Mouse (Mus musculus): Measurements from ENCODE around the gene A730049H05Rik. TPM values are rescaled to one million over a fixed set of nuclear protein-coding genes. Genes with fewer than 3 reads are reported as not detected.
A peak's percentile ranks its signal among the peaks of the same experiment; 100 is the strongest.

A730049H05Rik gene
- polyA plus RNA-seq (2015; fragmentation: Nextera tagmentation; extraction: Ambion mirVana) = 2.9 and 3.0 TPM in 2 replicates

DNA sequence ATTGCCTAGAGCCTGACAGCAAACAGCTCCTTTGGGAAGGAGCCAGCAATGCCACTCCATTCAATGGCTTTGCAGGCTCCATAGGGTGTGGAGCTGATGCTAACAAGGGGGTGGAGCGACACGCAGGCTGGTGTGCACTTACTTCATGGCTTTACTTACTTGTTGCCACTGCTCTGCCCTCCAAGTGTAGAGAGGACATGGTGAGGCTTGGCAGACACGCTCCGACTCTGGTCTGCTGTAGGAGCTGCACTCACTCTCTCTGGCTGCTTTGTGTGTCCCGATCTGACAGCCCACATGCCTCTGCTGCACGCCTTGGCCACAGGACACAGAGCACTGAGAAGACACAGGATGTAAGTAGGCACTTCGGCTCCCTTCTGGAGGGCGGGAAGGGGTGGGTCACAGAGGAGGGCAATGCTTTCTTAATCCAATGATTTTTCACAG is at the start of gene A730049H05Rik:
A730049H05Rik (plus strand) TSS at position 168 of the 441 bp plus-strand sequence.
- ATAC-seq (replicated peaks; ENCODE audit: insufficient number of reproducible peaks, insufficient read depth, low FRiP score, low read depth) = peak; percentile 89

DNA sequence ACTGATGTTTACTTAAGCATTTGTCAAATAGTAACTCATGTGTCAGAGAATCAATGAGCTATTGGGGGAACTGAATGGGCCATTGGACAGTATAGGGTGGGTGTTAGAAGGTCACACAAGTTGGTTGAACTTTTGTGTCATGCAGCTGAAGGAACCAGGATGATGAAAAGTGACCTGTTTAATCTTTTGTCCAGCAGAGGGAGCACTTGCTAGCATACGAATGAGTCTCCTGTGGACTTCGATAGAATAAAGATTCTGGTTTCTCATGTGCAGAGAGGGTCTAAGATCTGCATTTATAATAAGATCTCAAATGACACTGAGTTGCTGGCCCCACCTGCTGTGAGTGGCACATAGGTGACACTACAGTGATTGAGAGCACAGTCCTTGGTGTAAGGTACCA is 39.9 kb upstream of the A730049H05Rik start:
- peaks cover 22% of the 10 kb centered on the region; the same call in 1 of the 2 replicates for H3K36me3 ChIP-seq
- no peak overlapping the region for H3K9ac ChIP-seq
- no peaks in the 10 kb centered on the region for H3K9me3 ChIP-seq (replicated peaks)
- 19% methylated on average over 2 of the region's 2 CpGs for WGBS
- no peak overlapping the region for H3K4me2 ChIP-seq
- no peaks in the 10 kb centered on the region for H3K27me3 ChIP-seq
- ATAC-seq (replicated peaks; ENCODE audit: insufficient number of reproducible peaks, insufficient read depth, low FRiP score, low read depth) = no peak
- no peaks in the 10 kb centered on the region for H3K4me1 ChIP-seq (replicated peaks)
- H3K27ac ChIP-seq = no peak overlapping the region
- H3K4me3 ChIP-seq = no peak overlapping the region

More for the DNA sequence above, at the start of gene A730049H05Rik:
- H3K27me3 ChIP-seq = no peaks in the 10 kb centered on the region
- peaks cover 11% of the 10 kb centered on the region; the same call in 1 of the 2 replicates for H3K36me3 ChIP-seq
- no peaks in the 10 kb centered on the region for H3K9me3 ChIP-seq (replicated peaks)
- no peak within 1 kb of the TSS for H3K9ac ChIP-seq
- peaks cover 32% of the 10 kb centered on the region for H3K4me1 ChIP-seq (replicated peaks)
- H3K27ac ChIP-seq = peak within 1 kb of the TSS; percentile 83
- H3K4me2 ChIP-seq = peak within 1 kb of the TSS; percentile 49
- peak within 1 kb of the TSS; percentile 24 for H3K4me3 ChIP-seq
- WGBS = 17% methylated on average over 8 of the region's 8 CpGs

DNA sequence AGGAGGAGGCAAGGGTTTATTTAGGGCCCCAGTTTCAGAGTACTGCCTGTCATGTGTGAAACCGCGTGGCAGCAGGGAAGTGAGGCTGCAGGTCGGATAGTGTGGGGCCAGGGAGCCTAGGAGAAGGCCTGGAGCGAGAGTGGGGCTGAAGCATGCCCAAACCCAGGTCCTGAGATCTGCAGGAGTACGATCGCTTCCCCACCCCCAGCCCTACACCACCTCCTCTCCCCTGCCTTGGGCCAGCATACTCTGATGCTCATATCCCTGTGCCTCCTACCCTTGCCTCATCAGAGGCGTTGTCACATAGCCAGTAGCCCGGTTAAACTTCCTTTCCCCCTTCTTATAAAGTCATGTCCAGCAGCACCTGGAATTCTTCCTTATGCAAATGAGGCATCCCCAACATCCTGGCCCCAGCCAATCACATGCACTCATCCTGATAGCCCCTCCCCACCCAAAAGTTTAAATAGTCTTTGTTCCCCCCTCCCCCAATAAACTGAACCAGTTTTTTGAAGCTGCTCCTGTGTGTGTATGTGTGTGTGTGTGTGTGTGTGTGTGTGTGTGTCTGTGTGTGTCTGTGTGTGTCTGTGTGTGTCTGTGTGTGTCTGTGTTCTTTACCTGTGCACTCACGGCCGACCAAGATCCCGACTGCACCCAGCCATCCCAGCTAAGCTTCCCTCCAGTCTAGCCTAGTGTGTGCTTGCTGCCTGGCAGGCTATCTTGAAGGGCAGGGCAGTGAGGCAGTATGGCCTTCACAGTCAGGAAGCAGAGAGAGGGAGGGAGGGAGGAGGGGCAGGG is 36.9 kb upstream of the A730049H05Rik start:
- WGBS = 69% methylated on average over 11 of the region's 11 CpGs
- 0 out of 2 replicates have a peak, but pooled peaks have one; percentile 47 for ATAC-seq (replicated peaks; ENCODE audit: insufficient number of reproducible peaks, insufficient read depth, low FRiP score, low read depth)
- peaks cover 13% of the 10 kb centered on the region; the same call in 1 of the 2 replicates for H3K36me3 ChIP-seq
- H3K4me1 ChIP-seq (replicated peaks) = no peaks in the 10 kb centered on the region
- H3K27me3 ChIP-seq = no peaks in the 10 kb centered on the region
- H3K27ac ChIP-seq = no peak overlapping the region
- H3K9me3 ChIP-seq (replicated peaks) = no peaks in the 10 kb centered on the region
- no peak overlapping the region for H3K4me2 ChIP-seq
- H3K4me3 ChIP-seq = no peak overlapping the region
- H3K9ac ChIP-seq = no peak overlapping the region

DNA sequence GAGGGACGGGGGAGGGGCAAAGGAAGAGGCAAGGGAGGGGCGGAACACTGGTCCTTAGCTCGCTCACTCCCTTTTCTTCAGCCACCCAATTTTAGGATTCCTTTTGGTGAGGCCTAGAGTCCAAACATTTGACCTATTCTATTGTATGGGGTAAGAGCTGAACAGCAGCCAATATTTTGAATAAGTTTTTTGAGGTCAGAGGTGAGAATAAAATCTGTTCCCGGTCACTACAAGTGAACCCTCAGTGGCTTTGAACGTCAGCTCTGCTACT is 36.4 kb upstream of the A730049H05Rik start:
- ATAC-seq (replicated peaks; ENCODE audit: insufficient number of reproducible peaks, insufficient read depth, low FRiP score, low read depth) = no peak
- Histone ChIP-seq H3K4me3 (no peak overlapping the region), H3K9me3 (replicated peaks) (no peaks in the 10 kb centered on the region), H3K4me2 (no peak overlapping the region), H3K4me1 (replicated peaks) (no peaks in the 10 kb centered on the region), H3K27me3 (no peaks in the 10 kb centered on the region), H3K9ac (no peak overlapping the region), H3K27ac (no peak overlapping the region), H3K36me3 (peaks cover 13% of the 10 kb centered on the region; the same call in 1 of the 2 replicates)
- WGBS = 53% methylated on average over 5 of the region's 5 CpGs

DNA sequence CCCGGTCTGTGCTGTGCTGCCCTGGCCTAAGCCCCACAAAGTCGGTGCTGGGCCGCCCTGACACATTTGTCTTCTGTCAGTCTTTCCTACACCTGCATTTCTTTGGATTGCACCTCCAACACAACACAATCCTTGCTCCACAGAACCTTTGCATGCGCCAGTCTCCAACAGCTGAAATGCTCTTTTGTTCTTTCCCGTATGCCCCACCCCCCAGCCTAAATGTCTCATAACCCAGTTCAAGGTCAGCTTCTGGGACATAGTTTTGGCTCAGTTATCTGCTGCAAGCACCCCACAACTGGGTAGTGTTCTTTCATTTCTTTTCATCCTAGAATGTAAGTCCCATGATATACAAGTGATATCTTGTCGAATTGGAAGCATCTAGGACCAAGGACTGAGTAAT is 34.8 kb upstream of the A730049H05Rik start:
- WGBS = 79% methylated on average over 6 of the region's 6 CpGs
- peaks cover 2% of the 10 kb centered on the region; the same call in 1 of the 2 replicates for H3K36me3 ChIP-seq
- no peak overlapping the region for H3K9ac ChIP-seq
- no peak overlapping the region for H3K4me3 ChIP-seq
- no peak for ATAC-seq (replicated peaks; ENCODE audit: insufficient number of reproducible peaks, insufficient read depth, low FRiP score, low read depth)
- no peak overlapping the region for H3K4me2 ChIP-seq
- no peaks in the 10 kb centered on the region for H3K4me1 ChIP-seq (replicated peaks)
- H3K27me3 ChIP-seq = no peaks in the 10 kb centered on the region; the same call in 1 of the 2 replicates
- H3K9me3 ChIP-seq (replicated peaks) = no peaks in the 10 kb centered on the region
- H3K27ac ChIP-seq = no peak overlapping the region

DNA sequence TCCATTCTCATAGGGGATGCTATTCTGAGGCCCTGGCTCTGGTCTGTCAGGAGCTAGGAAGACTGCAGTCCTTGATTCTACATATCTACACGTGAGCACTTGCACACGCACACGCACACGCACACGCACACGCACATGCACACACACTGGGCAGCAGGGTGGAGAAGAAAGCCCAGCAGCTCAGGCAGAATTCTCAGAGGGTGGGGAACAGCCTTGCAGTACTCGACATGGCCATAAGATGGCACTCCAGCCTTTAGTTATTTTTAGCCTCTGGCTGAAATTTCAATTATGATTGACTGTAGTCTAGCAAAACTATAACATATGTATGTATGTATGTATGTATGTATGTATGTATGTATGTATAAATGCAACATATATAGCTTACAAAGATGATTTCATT is 31.5 kb upstream of the A730049H05Rik start:
- ATAC-seq (replicated peaks; ENCODE audit: insufficient number of reproducible peaks, insufficient read depth, low FRiP score, low read depth) = no peak
- WGBS = 24% methylated on average over 7 of the region's 7 CpGs

DNA sequence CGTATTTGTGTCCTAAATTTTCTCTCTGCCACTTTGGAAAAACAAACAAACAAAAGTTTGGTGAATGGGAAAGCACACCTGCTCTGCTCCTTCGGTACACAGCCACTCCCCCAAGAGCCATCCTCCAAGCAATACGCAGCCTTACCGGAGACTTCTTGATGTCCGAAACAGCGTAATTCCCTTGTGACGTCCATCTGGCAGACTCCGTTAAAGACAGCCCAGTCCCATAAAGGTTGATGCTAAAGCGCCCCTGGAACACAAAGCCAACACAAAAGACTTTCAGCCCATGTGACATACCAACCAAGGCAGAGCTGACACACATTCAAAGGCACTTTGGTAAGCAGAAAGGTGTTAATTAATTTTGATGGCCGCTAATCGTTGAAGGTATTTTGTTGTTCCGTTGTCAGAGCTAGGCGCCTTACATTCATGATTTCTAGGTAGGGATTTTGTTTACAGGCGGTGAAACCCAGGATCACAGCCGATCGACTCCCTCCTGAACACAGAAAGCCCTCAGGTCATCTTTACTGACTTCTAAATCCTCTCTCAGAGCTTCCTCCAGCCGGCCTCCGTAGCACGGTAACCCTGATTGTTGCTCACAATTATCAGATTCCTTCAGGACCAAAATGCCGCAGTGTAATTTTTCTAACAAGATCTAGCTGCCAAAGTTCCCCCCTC is 29.4 kb upstream of the A730049H05Rik start:
- H3K27ac ChIP-seq = no peak overlapping the region
- no peak for ATAC-seq (replicated peaks; ENCODE audit: insufficient number of reproducible peaks, insufficient read depth, low FRiP score, low read depth)
- WGBS = 23% methylated on average over 20 of the region's 20 CpGs
- H3K36me3 ChIP-seq = peaks cover 7% of the 10 kb centered on the region; the same call in 1 of the 2 replicates
- H3K4me3 ChIP-seq = peak overlapping the region; percentile 33
- no peaks in the 10 kb centered on the region for H3K9me3 ChIP-seq (replicated peaks)
- peak overlapping the region; percentile 36; the same call in 1 of the 2 replicates for H3K9ac ChIP-seq
- H3K27me3 ChIP-seq = no peaks in the 10 kb centered on the region; the same call in 1 of the 2 replicates
- H3K4me2 ChIP-seq = peak overlapping the region; percentile 60
- peaks cover 8% of the 10 kb centered on the region for H3K4me1 ChIP-seq (replicated peaks)

More for the DNA sequence above, 31.5 kb upstream of the A730049H05Rik start:
- Histone ChIP-seq H3K27ac (no peak overlapping the region), H3K4me3 (no peak overlapping the region), H3K9ac (no peak overlapping the region), H3K36me3 (no peaks in the 10 kb centered on the region; the same call in 1 of the 2 replicates), H3K27me3 (no peaks in the 10 kb centered on the region; the same call in 1 of the 2 replicates), H3K4me2 (no peak overlapping the region), H3K4me1 (replicated peaks) (peaks cover 8% of the 10 kb centered on the region), H3K9me3 (replicated peaks) (no peaks in the 10 kb centered on the region)

DNA sequence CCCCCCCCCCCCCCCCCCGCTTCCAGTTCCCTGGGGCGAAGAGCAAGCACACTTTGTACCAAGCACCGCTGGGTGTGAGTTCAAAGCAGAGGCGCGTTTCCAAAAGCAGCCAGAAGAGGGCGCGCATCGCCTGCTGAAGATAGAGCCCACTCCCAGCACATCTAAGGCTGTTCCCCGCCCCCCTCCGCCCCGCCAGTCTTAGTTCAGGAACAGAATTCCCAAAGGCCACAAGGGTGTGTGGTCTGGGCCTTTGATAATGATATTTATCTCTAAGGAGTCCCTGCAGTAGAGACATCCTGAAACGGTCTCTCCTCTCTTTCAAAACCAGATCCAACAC is 28.9 kb upstream of the A730049H05Rik start:
- Histone ChIP-seq H3K36me3 (peaks cover 8% of the 10 kb centered on the region; the same call in 1 of the 2 replicates), H3K4me3 (peak overlapping the region; percentile 33), H3K9ac (no peak overlapping the region; the same call in 1 of the 2 replicates), H3K4me1 (replicated peaks) (peaks cover 8% of the 10 kb centered on the region), H3K9me3 (replicated peaks) (no peaks in the 10 kb centered on the region), H3K4me2 (peak overlapping the region; percentile 60), H3K27me3 (no peaks in the 10 kb centered on the region; the same call in 1 of the 2 replicates), H3K27ac (no peak overlapping the region)
- WGBS = 2% methylated on average over 12 of the region's 12 CpGs
- ATAC-seq (replicated peaks; ENCODE audit: insufficient number of reproducible peaks, insufficient read depth, low FRiP score, low read depth) = peak; percentile 64; the same call in 1 of the 2 replicates

DNA sequence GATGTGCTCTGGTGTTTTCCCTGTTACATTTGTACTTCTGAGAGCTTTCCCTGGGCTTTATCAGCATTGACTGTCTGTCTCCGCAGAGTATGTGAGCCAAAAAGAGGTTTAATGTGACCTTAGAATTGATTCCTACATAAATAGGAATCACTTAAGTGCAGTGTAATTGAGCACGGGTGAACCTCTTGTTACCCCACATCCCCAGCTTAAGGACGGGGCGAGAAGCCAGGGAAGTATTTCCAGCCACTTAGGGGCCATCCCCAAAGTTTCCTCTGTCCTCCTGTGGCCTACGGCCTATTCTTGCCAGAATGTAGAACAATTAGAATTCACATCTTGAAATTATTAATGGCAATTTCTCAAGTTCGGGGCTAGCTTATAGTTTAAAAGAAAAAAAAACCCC is 22.5 kb upstream of the A730049H05Rik start:
- no peak overlapping the region for H3K9ac ChIP-seq
- no peak for ATAC-seq (replicated peaks; ENCODE audit: insufficient number of reproducible peaks, insufficient read depth, low FRiP score, low read depth)
- no peaks in the 10 kb centered on the region for H3K4me1 ChIP-seq (replicated peaks)
- H3K4me3 ChIP-seq = no peak overlapping the region
- no peaks in the 10 kb centered on the region for H3K27me3 ChIP-seq
- no peaks in the 10 kb centered on the region for H3K9me3 ChIP-seq (replicated peaks)
- H3K4me2 ChIP-seq = no peak overlapping the region
- peaks cover 37% of the 10 kb centered on the region for H3K36me3 ChIP-seq
- WGBS = 73% methylated on average over 6 of the region's 6 CpGs
- H3K27ac ChIP-seq = no peak overlapping the region

DNA sequence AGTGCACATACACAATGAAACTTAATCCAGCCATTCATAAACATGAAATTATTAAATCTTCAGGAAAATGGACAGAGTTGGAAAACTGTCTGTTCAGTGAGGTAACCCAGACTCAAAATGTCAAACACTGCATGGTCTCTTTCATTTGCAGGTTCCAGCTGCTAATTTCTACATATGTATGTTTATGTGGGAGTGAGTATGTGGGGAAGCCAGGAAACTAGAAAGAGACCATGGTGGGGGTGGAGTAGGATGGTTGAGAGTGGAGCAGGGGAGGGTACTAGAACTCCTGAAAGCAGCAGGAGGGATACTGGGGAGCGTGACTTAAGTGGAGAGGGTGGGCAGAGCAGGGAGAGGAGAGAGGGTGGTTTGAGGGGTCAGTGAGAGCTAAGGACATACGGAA is 14.8 kb upstream of the A730049H05Rik start:
- 81% methylated on average over 2 of the region's 2 CpGs for WGBS
- no peak overlapping the region for H3K4me2 ChIP-seq
- H3K9me3 ChIP-seq (replicated peaks) = no peaks in the 10 kb centered on the region
- ATAC-seq (replicated peaks; ENCODE audit: insufficient number of reproducible peaks, insufficient read depth, low FRiP score, low read depth) = no peak
- H3K4me1 ChIP-seq (replicated peaks) = peaks cover 18% of the 10 kb centered on the region
- H3K36me3 ChIP-seq = peaks cover 29% of the 10 kb centered on the region
- H3K27ac ChIP-seq = no peak overlapping the region
- no peak overlapping the region for H3K4me3 ChIP-seq
- H3K9ac ChIP-seq = no peak overlapping the region
- no peaks in the 10 kb centered on the region for H3K27me3 ChIP-seq

DNA sequence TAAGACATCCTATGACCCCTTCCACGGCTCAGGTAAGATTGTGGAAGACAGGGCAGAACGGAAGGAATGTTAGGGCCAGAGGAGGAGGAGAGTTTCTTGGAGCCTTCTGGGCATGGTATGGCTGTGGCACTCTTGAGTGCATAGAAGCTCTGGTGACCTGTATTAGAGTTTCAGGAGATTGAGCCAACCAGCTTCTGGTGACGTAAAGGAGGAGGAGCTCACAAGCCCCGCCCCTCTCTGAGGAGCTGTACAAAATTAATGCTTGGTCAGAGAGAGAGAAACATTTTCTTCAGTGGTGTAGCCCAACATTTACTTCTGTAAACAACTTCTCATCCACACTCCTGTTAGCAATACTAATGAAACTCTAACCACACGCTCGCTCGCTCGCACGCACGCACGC is 13.9 kb upstream of the A730049H05Rik start:
- Histone ChIP-seq H3K36me3 (peaks cover 27% of the 10 kb centered on the region), H3K4me3 (no peak overlapping the region), H3K9ac (no peak overlapping the region), H3K9me3 (replicated peaks) (no peaks in the 10 kb centered on the region), H3K27me3 (no peaks in the 10 kb centered on the region), H3K27ac (no peak overlapping the region), H3K4me2 (no peak overlapping the region), H3K4me1 (replicated peaks) (peaks cover 21% of the 10 kb centered on the region)
- WGBS = 90% methylated on average over 11 of the region's 11 CpGs
- no peak for ATAC-seq (replicated peaks; ENCODE audit: insufficient number of reproducible peaks, insufficient read depth, low FRiP score, low read depth)

Data from heart, embryonic 15.5 days (tissue).